Mouse (Mus musculus): ENCODE measurements at regions not wholly inside any gene's neighbourhood (a gene's known extent, or its start where the extent isn't known, plus 50 kb on each side); places are given as distances from the start of the nearest gene placed in this dataset.

GRCm38 (mm10) chr8:33997676-33998075, 113.9 kb downstream of the Gm10131 start:
- no peak overlapping the region for H3K27ac ChIP-seq
- no peaks in the 10 kb centered on the region for H3K9me3 ChIP-seq
- 64% methylated on average over 4 of the region's 4 CpGs for WGBS
- H3K4me2 ChIP-seq (replicated peaks) = no peak overlapping the region
- no peaks in the 10 kb centered on the region for H3K27me3 ChIP-seq
- ATAC-seq (ENCODE audit: insufficient number of reproducible peaks, insufficient read depth, low FRiP score, low TSS enrichment) = no peak
- peaks cover 8% of the 10 kb centered on the region; the same call in 1 of the 2 replicates for H3K4me1 ChIP-seq
- no peaks in the 10 kb centered on the region for H3K36me3 ChIP-seq
- H3K9ac ChIP-seq = no peak overlapping the region
- H3K4me3 ChIP-seq = no peak overlapping the region

- 0 out of 2 replicates have a peak overlapping the region, but pooled peaks have one; percentile 50 for H3K27ac ChIP-seq
- ATAC-seq (ENCODE audit: insufficient number of reproducible peaks, insufficient read depth, low FRiP score, low TSS enrichment) = 0 out of 2 replicates have a peak, but pooled peaks have one; percentile 36
These were observed 118.6 kb downstream of the Gm10131 start for GRCm38 (mm10) chr8:33992946-33993345.

GRCm38 (mm10) chr8:33991917-33992875, 119.3 kb downstream of the Gm10131 start:
- Histone ChIP-seq H3K9ac (0 out of 2 replicates have a peak overlapping the region, but pooled peaks have one; percentile 3), H3K9me3 (no peaks in the 10 kb centered on the region), H3K4me3 (no peak overlapping the region), H3K27me3 (no peaks in the 10 kb centered on the region), H3K36me3 (no peaks in the 10 kb centered on the region), H3K27ac (0 out of 2 replicates have a peak overlapping the region, but pooled peaks have one; percentile 50), H3K4me2 (replicated peaks) (no peak overlapping the region), H3K4me1 (peaks cover 20% of the 10 kb centered on the region; the same call in 1 of the 2 replicates)
- peak; percentile 67; the same call in 1 of the 2 replicates for ATAC-seq (ENCODE audit: insufficient number of reproducible peaks, insufficient read depth, low FRiP score, low TSS enrichment)
- 42% methylated on average over 12 of the region's 12 CpGs for WGBS

More at GRCm38 (mm10) chr8:33992946-33993345, 118.6 kb downstream of the Gm10131 start:
- Histone ChIP-seq H3K9me3 (no peaks in the 10 kb centered on the region), H3K9ac (no peak overlapping the region), H3K27me3 (no peaks in the 10 kb centered on the region), H3K4me1 (peaks cover 20% of the 10 kb centered on the region; the same call in 1 of the 2 replicates), H3K36me3 (no peaks in the 10 kb centered on the region), H3K4me2 (replicated peaks) (no peak overlapping the region), H3K4me3 (no peak overlapping the region)
- WGBS = 19% methylated on average over 11 of the region's 11 CpGs

- Histone ChIP-seq H3K27me3 (no peaks in the 10 kb centered on the region), H3K9ac (0 out of 2 replicates have a peak overlapping the region, but pooled peaks have one; percentile 3), H3K9me3 (no peaks in the 10 kb centered on the region), H3K4me1 (peaks cover 20% of the 10 kb centered on the region; the same call in 1 of the 2 replicates), H3K27ac (no peak overlapping the region; the same call in 1 of the 2 replicates), H3K36me3 (no peaks in the 10 kb centered on the region), H3K4me2 (replicated peaks) (peak overlapping the region; percentile 29), H3K4me3 (no peak overlapping the region)
- 26% methylated on average over 17 of the region's 17 CpGs for WGBS
- ATAC-seq (ENCODE audit: insufficient number of reproducible peaks, insufficient read depth, low FRiP score, low TSS enrichment) = no peak
These were observed 120.2 kb downstream of the Gm10131 start for GRCm38 (mm10) chr8:33991165-33991916.

- H3K36me3 ChIP-seq = no peaks in the 10 kb centered on the region
- ATAC-seq (ENCODE audit: insufficient number of reproducible peaks, insufficient read depth, low FRiP score, low TSS enrichment) = no peak
- no peak overlapping the region for H3K9ac ChIP-seq
- H3K4me3 ChIP-seq = no peak overlapping the region
- no peak overlapping the region for H3K4me2 ChIP-seq (replicated peaks)
- H3K27me3 ChIP-seq = no peaks in the 10 kb centered on the region
- H3K27ac ChIP-seq = no peak overlapping the region
- no peaks in the 10 kb centered on the region for H3K9me3 ChIP-seq
- WGBS = 60% methylated on average over 9 of the region's 9 CpGs
- H3K4me1 ChIP-seq = peaks cover 20% of the 10 kb centered on the region; the same call in 1 of the 2 replicates
These were observed 121.5 kb downstream of the Gm10131 start for GRCm38 (mm10) chr8:33990039-33990438.

- Histone ChIP-seq H3K4me3 (no peak overlapping the region), H3K4me1 (peaks cover 12% of the 10 kb centered on the region; the same call in 1 of the 2 replicates), H3K36me3 (no peaks in the 10 kb centered on the region), H3K9me3 (no peaks in the 10 kb centered on the region), H3K4me2 (replicated peaks) (no peak overlapping the region), H3K27me3 (no peaks in the 10 kb centered on the region), H3K9ac (no peak overlapping the region), H3K27ac (no peak overlapping the region)
- 60% methylated on average over 10 of the region's 10 CpGs for WGBS
- no peak for ATAC-seq (ENCODE audit: insufficient number of reproducible peaks, insufficient read depth, low FRiP score, low TSS enrichment)
These were observed 123.8 kb downstream of the Gm10131 start for GRCm38 (mm10) chr8:33987755-33988104.

GRCm38 (mm10) chr8:33987091-33987754, 124.3 kb downstream of the Gm10131 start:
- Histone ChIP-seq H3K27ac (no peak overlapping the region), H3K4me2 (replicated peaks) (no peak overlapping the region), H3K4me1 (0 out of 2 replicates have a peak, but pooled peaks cover 8% of the 10 kb centered on the region), H3K27me3 (no peaks in the 10 kb centered on the region), H3K9me3 (no peaks in the 10 kb centered on the region), H3K9ac (no peak overlapping the region), H3K4me3 (no peak overlapping the region), H3K36me3 (no peaks in the 10 kb centered on the region)
- no peak for ATAC-seq (ENCODE audit: insufficient number of reproducible peaks, insufficient read depth, low FRiP score, low TSS enrichment)
- WGBS = 77% methylated on average over 14 of the region's 15 CpGs

GRCm38 (mm10) chr8:33986657-33987056, 124.9 kb downstream of the Gm10131 start:
- no peak overlapping the region for H3K27ac ChIP-seq
- WGBS = 92% methylated on average over 6 of the region's 6 CpGs
- no peaks in the 10 kb centered on the region for H3K27me3 ChIP-seq
- no peaks in the 10 kb centered on the region for H3K9me3 ChIP-seq
- H3K9ac ChIP-seq = no peak overlapping the region
- no peak overlapping the region for H3K4me3 ChIP-seq
- no peak overlapping the region for H3K4me2 ChIP-seq (replicated peaks)
- no peak for ATAC-seq (ENCODE audit: insufficient number of reproducible peaks, insufficient read depth, low FRiP score, low TSS enrichment)
- no peaks in the 10 kb centered on the region for H3K36me3 ChIP-seq
- H3K4me1 ChIP-seq = 0 out of 2 replicates have a peak, but pooled peaks cover 2% of the 10 kb centered on the region

- ATAC-seq (ENCODE audit: insufficient number of reproducible peaks, insufficient read depth, low FRiP score, low TSS enrichment) = no peak
- Histone ChIP-seq H3K27me3 (no peaks in the 10 kb centered on the region), H3K9me3 (no peaks in the 10 kb centered on the region), H3K9ac (no peak overlapping the region), H3K36me3 (no peaks in the 10 kb centered on the region), H3K27ac (no peak overlapping the region), H3K4me3 (no peak overlapping the region), H3K4me1 (no peaks in the 10 kb centered on the region), H3K4me2 (replicated peaks) (no peak overlapping the region)
- WGBS = 62% methylated on average over 11 of the region's 11 CpGs
These were observed 126.0 kb downstream of the Gm10131 start for GRCm38 (mm10) chr8:33985430-33985977.

- Histone ChIP-seq H3K27me3 (no peaks in the 10 kb centered on the region), H3K36me3 (no peaks in the 10 kb centered on the region), H3K9me3 (no peaks in the 10 kb centered on the region), H3K4me3 (no peak overlapping the region), H3K27ac (no peak overlapping the region), H3K4me1 (peaks cover 12% of the 10 kb centered on the region), H3K9ac (no peak overlapping the region), H3K4me2 (replicated peaks) (no peak overlapping the region)
- 71% methylated on average over 4 of the region's 4 CpGs for WGBS
- ATAC-seq (ENCODE audit: insufficient number of reproducible peaks, insufficient read depth, low FRiP score, low TSS enrichment) = no peak
These were observed 129.9 kb downstream of the Gm10131 start for GRCm38 (mm10) chr8:33981629-33982028.

- Histone ChIP-seq H3K36me3 (no peaks in the 10 kb centered on the region), H3K4me3 (no peak overlapping the region), H3K9me3 (no peaks in the 10 kb centered on the region), H3K27me3 (no peaks in the 10 kb centered on the region), H3K4me1 (peaks cover 12% of the 10 kb centered on the region), H3K9ac (no peak overlapping the region), H3K27ac (no peak overlapping the region), H3K4me2 (replicated peaks) (no peak overlapping the region)
- no peak for ATAC-seq (ENCODE audit: insufficient number of reproducible peaks, insufficient read depth, low FRiP score, low TSS enrichment)
- WGBS = 64% methylated on average over 7 of the region's 7 CpGs
These were observed 130.5 kb downstream of the Gm10131 start for GRCm38 (mm10) chr8:33980999-33981398.

All from embryonic facial prominence, embryonic 12.5 days (tissue).